Mouse (Mus musculus) thymus, postnatal 14 days (tissue): Measurements from ENCODE around the gene Ntf5.
A peak's percentile ranks its signal among the peaks of the same experiment; 100 is the strongest.
"Not testable (repeated sequence)": the region's sequence is repeated elsewhere in the genome, so short reads cannot be mapped to it uniquely, and the experiment has no call there.

ENCODE experiments used
- DNase-seq: peaks from one replicate; pipeline ENCODE4 v3.0.0; 2021

The Ntf5 gene

DNA sequence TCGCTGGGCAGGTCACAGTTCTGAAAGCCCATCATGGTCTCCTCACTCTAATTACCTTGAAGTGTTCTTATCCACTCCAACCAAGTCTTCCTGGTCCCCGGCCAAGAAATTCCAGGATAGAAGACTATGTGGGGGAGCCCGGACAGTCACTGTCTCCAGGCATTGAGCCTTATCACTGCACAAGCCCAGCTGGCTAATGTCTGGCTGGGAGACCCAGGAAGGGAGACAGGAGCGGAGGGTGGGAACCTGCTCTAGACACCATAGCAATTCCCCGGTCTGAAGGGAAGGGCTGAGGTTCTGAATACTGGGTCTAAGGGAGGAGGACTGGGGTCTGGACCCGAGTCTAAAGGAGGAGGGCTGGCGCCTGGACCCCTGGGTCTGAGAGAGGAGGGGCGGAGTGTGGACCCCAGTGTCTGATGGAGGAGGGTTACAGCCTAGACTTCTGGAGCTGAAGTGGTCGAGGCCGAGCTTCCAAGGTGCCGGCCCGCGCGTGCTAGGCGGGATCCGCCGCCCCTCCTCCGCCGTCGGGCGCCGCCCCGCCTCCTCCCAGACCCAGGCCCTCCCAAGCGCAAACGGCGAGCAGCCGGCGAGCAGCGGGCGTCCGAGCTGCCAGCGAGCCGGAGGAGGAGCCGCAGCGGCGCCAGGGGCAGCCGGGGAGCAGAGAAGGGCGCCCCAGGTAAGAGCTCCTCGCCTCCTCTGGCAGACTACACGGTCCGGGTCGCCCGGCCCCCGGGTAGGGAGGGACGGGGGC lies at the start of gene Ntf5:
Gene Ntf5 (plus strand): TSS at position 583 of the 751 bp plus-strand sequence.
- DNase-seq, result peak; percentile 47

DNA sequence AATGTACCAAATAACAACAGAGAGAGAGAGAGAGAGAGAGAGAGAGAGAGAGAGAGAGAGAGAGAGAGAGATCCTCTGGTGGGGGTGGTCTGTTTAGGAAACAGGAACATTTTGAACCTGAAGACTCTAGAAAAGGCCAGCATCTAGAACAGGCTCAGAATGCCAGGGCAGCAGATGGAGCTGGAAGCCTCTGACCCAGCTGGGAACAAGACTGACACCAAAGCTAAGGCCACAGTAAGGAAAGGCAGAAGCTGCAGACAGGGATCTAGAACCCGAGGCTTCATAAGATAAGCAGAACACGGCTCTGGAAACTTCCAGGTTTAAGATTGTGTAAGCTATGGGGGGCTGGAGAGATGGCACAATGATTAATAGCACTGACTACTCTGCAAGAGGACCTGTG lies 49.5 kb upstream of the Ntf5 start:
- DNase-seq, result no peak

DNA sequence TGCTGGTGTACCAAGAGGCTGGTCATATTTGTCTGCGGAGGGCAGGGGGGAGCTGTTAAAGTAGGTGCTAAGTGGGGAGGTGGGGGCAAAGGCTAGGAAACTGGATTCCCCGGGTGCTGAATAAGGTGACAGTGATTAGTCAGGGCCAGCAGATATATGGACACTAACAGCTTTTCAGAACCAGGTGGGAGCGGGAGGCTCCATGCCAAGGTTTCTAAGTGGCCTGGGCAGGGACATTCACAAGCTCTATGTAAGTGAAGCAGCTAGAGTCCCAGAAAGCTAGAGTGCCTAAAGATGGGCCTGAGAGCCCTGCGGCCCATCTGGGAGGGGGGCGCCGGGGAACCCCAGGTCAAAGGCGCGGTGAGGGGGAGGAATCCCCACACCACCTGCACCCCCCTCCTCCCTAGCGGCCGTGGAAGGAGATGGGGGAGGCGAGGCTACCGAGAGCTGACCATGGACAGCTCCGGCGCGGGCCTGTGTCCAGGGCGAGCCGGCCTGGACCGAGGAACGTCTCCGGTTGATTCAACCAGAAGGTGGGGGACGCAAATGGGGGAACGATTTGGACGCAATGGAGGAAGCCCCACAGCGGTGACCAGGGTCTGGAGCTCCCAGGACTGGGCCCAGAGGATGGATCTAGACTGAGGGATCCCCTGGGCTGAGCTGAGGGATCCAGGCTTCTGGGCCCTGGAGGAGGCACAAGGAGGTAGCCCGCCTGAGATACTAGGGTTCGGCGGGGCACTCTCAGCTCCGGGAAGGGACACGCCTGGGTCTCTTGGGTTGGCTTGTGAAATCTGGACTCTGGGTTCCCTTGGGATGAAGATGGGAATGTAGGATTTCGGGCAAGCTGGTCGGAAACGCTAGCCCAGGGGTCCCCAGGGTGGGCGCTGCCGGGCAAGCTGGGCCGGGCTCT lies 47.5 kb upstream of the Ntf5 start:
- peak; percentile 31 for DNase-seq

DNA sequence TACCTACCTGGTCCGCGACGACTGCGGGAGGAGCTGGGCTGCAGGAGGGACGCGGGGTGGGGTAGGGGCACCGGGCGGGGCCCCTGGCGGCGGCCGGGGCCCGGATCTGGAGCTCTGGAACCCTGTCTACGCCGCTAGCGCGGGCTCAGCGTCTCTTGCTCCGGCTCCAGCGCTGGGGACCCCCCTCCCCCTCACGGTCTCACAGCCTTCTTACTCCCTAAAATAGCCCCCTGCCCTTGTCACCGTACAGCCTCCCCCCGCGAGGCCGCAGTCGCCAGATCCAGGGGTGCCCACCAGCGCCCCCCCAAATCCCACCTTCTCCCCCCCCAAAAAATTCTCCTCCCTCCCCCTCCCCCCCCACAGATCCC lies 46.9 kb upstream of the Ntf5 start, which contains the start of gene Ppfia3:
Gene Ppfia3 (minus strand): TSS at position 368 of the 368 bp plus-strand sequence.
- DNase-seq, result no peak

- DNase-seq, result peak; percentile 98
These were observed 46.2 kb upstream of the Ntf5 start for GRCm38 (mm10) chr7:45367020-45367880.

GRCm38 (mm10) chr7:45368178-45368577 lies 45.3 kb upstream of the Ntf5 start:
- DNase-seq, result no peak

GRCm38 (mm10) chr7:45369022-45369745 lies 44.3 kb upstream of the Ntf5 start:
- DNase-seq, result no peak

GRCm38 (mm10) chr7:45369836-45370474 lies 43.5 kb upstream of the Ntf5 start:
- no peak for DNase-seq

- peak; percentile 93 for DNase-seq
These were observed 42.8 kb upstream of the Ntf5 start, which contains the start of gene Lin7b for GRCm38 (mm10) chr7:45370475-45371311. Lin7b (minus strand) TSS chr7:45370583.

GRCm38 (mm10) chr7:45372371-45372770 lies 41.1 kb upstream of the Ntf5 start:
- no peak for DNase-seq

- DNase-seq, result no peak
These were observed 38.9 kb upstream of the Ntf5 start for GRCm38 (mm10) chr7:45374620-45375019.

DNA sequence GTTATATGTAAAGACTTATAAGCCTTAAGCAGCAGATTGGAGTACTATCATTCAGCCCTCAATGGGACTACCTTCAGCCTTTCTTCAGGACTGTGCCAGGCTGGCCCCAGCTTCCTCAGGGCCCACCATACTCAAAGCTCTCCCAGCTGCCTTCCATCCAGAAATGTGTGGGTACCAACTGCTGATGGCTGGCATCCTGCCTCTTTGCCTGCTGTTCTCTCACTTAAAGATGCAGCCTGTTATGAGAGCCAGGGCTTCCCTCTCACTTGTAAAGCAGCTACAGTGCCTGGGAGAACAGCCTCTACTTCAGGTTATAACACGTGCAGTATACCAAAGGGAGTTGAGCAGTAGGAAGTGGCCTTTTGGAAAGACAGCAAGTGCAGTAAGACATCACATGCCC lies 37.4 kb upstream of the Ntf5 start:
- no peak for DNase-seq

DNA sequence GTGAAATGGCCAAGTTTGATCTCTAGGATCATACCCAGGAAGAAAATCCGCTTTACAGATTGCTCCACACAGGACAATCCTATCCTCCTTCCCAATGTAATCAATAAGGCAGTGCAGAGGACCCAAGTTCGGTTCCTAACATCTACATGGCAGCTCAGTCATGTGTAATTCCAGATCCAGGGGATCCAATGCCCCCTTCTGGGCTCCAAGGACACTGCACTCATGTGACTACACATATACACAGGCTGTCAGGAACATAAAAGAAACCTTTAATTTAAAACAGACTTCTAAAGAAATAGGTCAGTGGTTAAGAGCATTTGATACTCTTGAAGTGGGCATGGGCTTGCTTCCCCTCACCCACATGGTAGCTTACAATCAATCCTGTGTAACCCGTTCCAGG lies 27.4 kb upstream of the Ntf5 start:
- no peak for DNase-seq

- DNase-seq, result no peak
These were observed 18.4 kb upstream of the Ntf5 start for GRCm38 (mm10) chr7:45395129-45395541.

GRCm38 (mm10) chr7:45395578-45396336 lies 17.7 kb upstream of the Ntf5 start, which contains the start of gene Snrnp70:
Snrnp70 (minus strand) TSS chr7:45395742.
- DNase-seq, result peak; percentile 100

DNA sequence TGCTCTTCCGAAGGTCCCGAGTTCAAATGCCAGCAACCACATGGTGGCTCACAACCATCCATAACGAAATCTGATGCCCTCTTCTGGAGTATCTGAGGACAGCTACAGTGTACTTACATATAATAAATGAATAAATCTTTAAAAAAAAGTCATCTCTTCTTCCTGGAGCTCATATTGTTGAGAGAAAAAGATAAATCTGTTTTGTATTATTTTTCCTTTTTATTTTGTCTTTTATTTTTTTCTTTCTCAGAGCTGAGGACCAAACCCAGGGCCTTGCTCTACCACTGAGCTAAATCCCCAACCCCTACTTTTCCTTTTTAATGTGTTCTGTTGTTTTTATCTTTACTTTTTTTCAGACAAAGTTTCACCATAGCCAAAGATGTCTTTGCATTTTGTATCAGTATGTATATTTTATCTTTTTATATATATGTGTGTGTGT lies 17.1 kb upstream of the Ntf5 start:
- not testable (repeated sequence) for DNase-seq

DNA sequence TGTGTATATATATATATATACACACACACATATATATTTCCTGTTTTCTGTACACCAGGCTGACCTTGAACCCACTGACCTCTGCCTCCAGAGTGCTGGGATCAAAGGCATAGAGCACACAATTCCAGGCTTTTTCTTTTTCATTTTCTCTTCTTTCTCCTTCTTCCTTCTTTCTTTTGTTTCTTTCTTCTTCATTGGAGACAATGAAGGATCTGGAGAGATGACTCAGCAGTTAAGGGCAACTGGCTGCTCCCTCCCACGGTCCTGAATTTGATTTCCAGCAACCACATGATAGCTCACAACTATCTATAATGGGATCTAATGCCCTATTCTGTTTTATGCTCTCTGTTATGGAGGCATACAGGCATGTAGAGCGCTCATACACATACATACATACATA lies 16.7 kb upstream of the Ntf5 start:
- DNase-seq, result no peak

DNA sequence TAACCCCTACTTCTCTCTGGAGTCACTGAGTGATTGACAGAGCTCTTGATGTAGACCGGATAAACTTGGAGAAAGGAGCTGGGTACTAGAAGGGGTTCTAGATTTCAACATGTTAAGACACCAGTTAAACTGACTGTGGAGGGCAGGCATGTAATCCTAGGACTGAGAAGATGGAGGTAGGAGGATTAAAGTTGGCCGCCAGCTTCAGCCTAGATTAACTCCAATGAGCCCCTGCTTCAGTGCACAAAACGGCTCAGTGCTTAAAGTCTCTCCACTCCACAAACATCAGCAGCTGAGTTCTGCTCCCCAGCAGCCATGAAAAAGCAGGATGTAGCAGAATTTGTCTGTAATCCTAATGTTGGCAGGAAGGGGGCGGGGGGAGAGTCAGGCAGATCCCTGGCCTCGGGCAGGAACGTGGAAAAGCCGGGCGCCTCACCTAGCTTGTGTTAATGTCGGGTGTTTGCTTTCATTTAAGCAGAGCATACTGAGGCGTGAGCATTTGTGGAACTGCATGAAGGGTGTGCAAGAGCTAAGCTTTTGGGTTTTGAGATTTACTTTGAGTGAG lies 11.9 kb upstream of the Ntf5 start:
- no peak for DNase-seq

DNA sequence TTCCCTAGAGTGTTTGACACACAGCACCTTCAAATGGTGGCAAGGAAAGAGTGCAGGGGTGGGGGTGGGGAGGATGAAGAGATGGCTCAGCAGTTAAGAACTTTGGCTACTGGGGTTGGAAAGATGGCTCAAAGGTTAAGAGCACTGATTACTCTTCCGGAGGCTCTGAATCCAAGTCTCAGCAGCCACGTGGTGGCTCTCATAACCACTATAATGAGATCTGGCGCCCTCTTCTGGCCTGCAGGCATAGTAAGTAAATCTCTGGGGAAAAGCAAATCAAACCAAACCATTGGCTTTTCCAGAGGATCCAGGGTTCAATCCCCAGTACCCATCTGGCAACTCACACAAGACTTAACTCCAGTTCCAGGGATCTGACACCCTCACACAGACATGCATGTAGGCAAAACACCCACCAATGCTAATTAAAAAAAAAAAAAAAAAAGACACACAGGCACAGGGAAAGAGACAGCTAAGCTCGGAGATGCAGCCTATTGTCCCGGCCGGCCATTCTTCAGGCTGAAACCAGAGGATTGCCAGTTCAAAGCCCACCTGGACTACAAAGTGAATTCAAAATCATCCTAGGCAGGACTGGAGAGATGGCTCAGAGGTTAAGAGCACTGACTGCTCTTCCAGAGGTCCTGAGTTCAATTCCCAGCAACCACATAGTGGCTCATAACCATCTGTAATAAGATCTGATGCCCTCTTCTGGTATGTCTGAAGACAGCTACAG lies 9.8 kb upstream of the Ntf5 start:
- peak; percentile 71 for DNase-seq
